Mouse (Mus musculus) common myeloid progenitor, adult 5-6 weeks (primary cell): ENCODE measurements at regions not wholly inside any gene's neighbourhood (a gene's known extent, or its start where the extent isn't known, plus 50 kb on each side); places are given as distances from the start of the nearest gene placed in this dataset.
A peak's percentile ranks its signal among the peaks of the same experiment; 100 is the strongest.

ENCODE experiments used
- ATAC-seq: replicated peaks from 2 replicates; pipeline ENCODE4 v1.8.0; 2016; ENCODE audit warnings: low read depth, mild to moderate bottlenecking, moderate TSS enrichment, inconsistent platforms; ENCODE audit not compliant: poor library complexity, severe bottlenecking

GRCm38 (mm10) chr17:88297520-88297919, 143.0 kb upstream of the Foxn2 start:
- ATAC-seq: no peak

- peak; percentile 63; the same call in 1 of the 2 replicates for ATAC-seq
Measured at GRCm38 (mm10) chr17:88303991-88304390, 136.5 kb upstream of the Foxn2 start.

GRCm38 (mm10) chr17:88305165-88305564, 135.3 kb upstream of the Foxn2 start:
- no peak for ATAC-seq

- no peak for ATAC-seq
Measured at GRCm38 (mm10) chr17:88306325-88306724, 134.2 kb upstream of the Foxn2 start.

GRCm38 (mm10) chr17:88307082-88307481, 133.4 kb upstream of the Foxn2 start:
- ATAC-seq: no peak

GRCm38 (mm10) chr17:88307826-88308225, 132.7 kb upstream of the Foxn2 start:
- ATAC-seq: no peak

GRCm38 (mm10) chr17:88312876-88313275, 127.6 kb upstream of the Foxn2 start:
- ATAC-seq: 0 out of 2 replicates have a peak, but pooled peaks have one; percentile 32

GRCm38 (mm10) chr17:88316213-88316967, 124.1 kb upstream of the Foxn2 start:
- no peak for ATAC-seq

GRCm38 (mm10) chr17:88317311-88317710, 123.2 kb upstream of the Foxn2 start:
- no peak for ATAC-seq

- ATAC-seq: no peak
Measured at GRCm38 (mm10) chr17:88317806-88318205, 122.7 kb upstream of the Foxn2 start.

- no peak for ATAC-seq
Measured at GRCm38 (mm10) chr17:88318207-88318791, 122.2 kb upstream of the Foxn2 start.

GRCm38 (mm10) chr17:88318936-88319335, 121.6 kb upstream of the Foxn2 start:
- no peak for ATAC-seq

GRCm38 (mm10) chr17:88320686-88321085, 119.8 kb upstream of the Foxn2 start:
- ATAC-seq: no peak

- ATAC-seq: no peak
Measured at GRCm38 (mm10) chr17:88325326-88325909, 115.1 kb upstream of the Foxn2 start.

- no peak for ATAC-seq
Measured at GRCm38 (mm10) chr17:88325910-88326739, 114.4 kb upstream of the Foxn2 start.

- ATAC-seq: no peak
Measured at GRCm38 (mm10) chr17:88326740-88327123, 113.8 kb upstream of the Foxn2 start.

- no peak for ATAC-seq
Measured at GRCm38 (mm10) chr17:88327791-88328190, 112.7 kb upstream of the Foxn2 start.

GRCm38 (mm10) chr17:88328807-88329206, 111.7 kb upstream of the Foxn2 start:
- no peak for ATAC-seq

- no peak for ATAC-seq
Measured at GRCm38 (mm10) chr17:88329715-88330114, 110.8 kb upstream of the Foxn2 start.

- ATAC-seq: no peak
Measured at GRCm38 (mm10) chr17:88330129-88330528, 110.4 kb upstream of the Foxn2 start.

- ATAC-seq: no peak
Measured at GRCm38 (mm10) chr17:88333816-88334215, 106.7 kb upstream of the Foxn2 start.
